Mouse (Mus musculus): ENCODE results near the gene Ace.

The Ace gene

GRCm38 (mm10) chr11:105967741-105968574 lies at the start of gene Ace:
TSS of gene Ace (plus strand) at chr11:105967945.
- peak; percentile 47 for DNase-seq (ENCODE audit: low spot score)

GRCm38 (mm10) chr11:105920098-105920785 lies 47.5 kb upstream of the Ace start:
- DNase-seq (ENCODE audit: low spot score), result no peak

- DNase-seq (ENCODE audit: low spot score), result no peak
These were observed 46.9 kb upstream of the Ace start for GRCm38 (mm10) chr11:105920836-105921235.

GRCm38 (mm10) chr11:105921275-105921674 lies 46.5 kb upstream of the Ace start:
- DNase-seq (ENCODE audit: low spot score), result no peak

GRCm38 (mm10) chr11:105922769-105923663 lies 44.7 kb upstream of the Ace start:
- DNase-seq (ENCODE audit: low spot score), result no peak

- DNase-seq (ENCODE audit: low spot score), result peak; percentile 90
These were observed 40.4 kb upstream of the Ace start for GRCm38 (mm10) chr11:105927065-105928030.

- no peak for DNase-seq (ENCODE audit: low spot score)
These were observed 39.6 kb upstream of the Ace start for GRCm38 (mm10) chr11:105928171-105928570.

- no peak for DNase-seq (ENCODE audit: low spot score)
These were observed 36.4 kb upstream of the Ace start for GRCm38 (mm10) chr11:105931380-105931779.

- DNase-seq (ENCODE audit: low spot score), result no peak
These were observed 34.0 kb upstream of the Ace start for GRCm38 (mm10) chr11:105933746-105934145.

- no peak for DNase-seq (ENCODE audit: low spot score)
These were observed 33.4 kb upstream of the Ace start for GRCm38 (mm10) chr11:105934303-105934711.

- DNase-seq (ENCODE audit: low spot score), result peak; percentile 57
These were observed 32.9 kb upstream of the Ace start for GRCm38 (mm10) chr11:105934816-105935215.

GRCm38 (mm10) chr11:105935496-105935895 lies 32.2 kb upstream of the Ace start:
- no peak for DNase-seq (ENCODE audit: low spot score)

- no peak for DNase-seq (ENCODE audit: low spot score)
These were observed 31.5 kb upstream of the Ace start for GRCm38 (mm10) chr11:105936200-105936599.

GRCm38 (mm10) chr11:105936974-105937373 lies 30.8 kb upstream of the Ace start:
- no peak for DNase-seq (ENCODE audit: low spot score)

- DNase-seq (ENCODE audit: low spot score), result no peak
These were observed 29.0 kb upstream of the Ace start for GRCm38 (mm10) chr11:105938771-105939170.

- DNase-seq (ENCODE audit: low spot score), result no peak
These were observed 25.8 kb upstream of the Ace start for GRCm38 (mm10) chr11:105941973-105942372.

GRCm38 (mm10) chr11:105943133-105944102 lies 24.3 kb upstream of the Ace start:
- DNase-seq (ENCODE audit: low spot score), result peak; percentile 38

- DNase-seq (ENCODE audit: low spot score), result peak; percentile 79
These were observed 23.6 kb upstream of the Ace start for GRCm38 (mm10) chr11:105944126-105944621.
